In the genomic region with DNA sequence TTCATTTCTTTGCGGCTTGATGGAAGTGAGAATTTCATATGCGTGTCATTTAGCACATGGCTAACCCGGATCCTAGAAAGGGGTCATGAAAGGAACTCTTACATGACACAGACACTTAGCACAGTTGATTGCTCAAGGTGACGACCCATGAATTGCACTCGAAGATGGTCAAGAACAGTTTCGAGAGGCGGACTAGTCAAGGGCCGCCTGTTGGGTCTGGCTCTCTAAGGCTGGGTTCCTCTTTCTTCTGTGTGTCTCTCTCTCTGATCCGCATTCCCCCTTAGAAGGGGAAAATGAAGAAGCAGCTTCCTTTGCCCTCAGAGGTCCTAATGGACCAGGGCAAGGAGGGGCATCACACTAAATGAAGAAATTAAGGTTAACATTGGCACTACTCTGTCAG, we compare ENCODE assay signal across 25 mouse cellular contexts.
A peak's percentile ranks its signal among the peaks of the same experiment; 100 is the strongest.
DNase-seq lines count a peak whose midpoint lies in the region; ATAC-seq lines count a peak whose summit lies in the region.
"Had no signal": no experiment of that assay in that cellular context is flagged by ENCODE, and none has a peak within 500 bp of the region (broad histone marks: within the 10 kb centered on the region; RNA-seq: fewer than 3 reads in every experiment).

No protein-coding gene starts in this region.

- WGBS in hindbrain, embryonic 10.5 days: 88% methylated on average over 9 of the region's 9 CpGs
- 90% methylated on average over 9 of the region's 9 CpGs for WGBS in hindbrain, embryonic 16.5 days

- no peak for ATAC-seq in hindbrain, embryonic 16.5 days
- ATAC-seq in granulocyte monocyte progenitor cell, adult 5-6 weeks (replicated peaks; ENCODE audit: poor library complexity, severe bottlenecking): peak; percentile 81
- ATAC-seq: forebrain, embryonic 15.5 days; hindbrain, postnatal 0 days; inflammation-experienced regulatory T-cells, adult 6 months had no signal

- DNase-seq in hindbrain, embryonic 10.5 days (ENCODE audit: low spot score): no peak
- DNase-seq in A20 (ENCODE audit: low read depth, low spot score): peak; percentile 46
- no peak for DNase-seq in spleen, postnatal 14 days (ENCODE audit: low spot score in 2 of 2)
- DNase-seq in urinary bladder, postnatal 4 days (ENCODE audit: low spot score in 2 of 2): no peak
- DNase-seq: adrenal gland, adult 2 months; adrenal gland, postnatal 14 days; B cell, adult 2 months; cerebellum, adult 11 months; cerebellum, adult 2 months; cerebellum, adult 9-11 months; cerebellum, postnatal 25 days; embryo, embryonic 11 days; gastrocnemius, postnatal 25 days; heart, adult 2 months had no signal

- H3K27me3 ChIP-seq in hindbrain, embryonic 10.5 days (ENCODE audit: insufficient read depth, poor library complexity, severe bottlenecking): no peaks in the 10 kb centered on the region
- H3K27me3 ChIP-seq in hindbrain, embryonic 16.5 days (replicated peaks; ENCODE audit: control insufficient read depth, insufficient read depth, low read length): no peaks in the 10 kb centered on the region
- H3K27me3 ChIP-seq: forebrain, embryonic 12.5 days; forebrain, embryonic 15.5 days; hindbrain, embryonic 13.5 days had no signal

- H3K9me3 ChIP-seq in hindbrain, embryonic 10.5 days: no peaks in the 10 kb centered on the region
- no peaks in the 10 kb centered on the region for H3K9me3 ChIP-seq in hindbrain, embryonic 16.5 days (ENCODE audit: control insufficient read depth, low read length)
- H3K9me3 ChIP-seq: embryonic facial prominence, embryonic 10.5 days; embryonic facial prominence, embryonic 13.5 days; forebrain, embryonic 12.5 days; forebrain, embryonic 15.5 days; heart, embryonic 10.5 days; hindbrain, embryonic 13.5 days had no signal

- peaks cover 20% of the 10 kb centered on the region; the same call in 1 of the 2 replicates for H3K36me3 ChIP-seq in hindbrain, embryonic 10.5 days
- H3K36me3 ChIP-seq in hindbrain, embryonic 16.5 days (ENCODE audit: control insufficient read depth, insufficient read depth, low read length): peaks cover 11% of the 10 kb centered on the region
- H3K36me3 ChIP-seq: embryonic facial prominence, embryonic 13.5 days had no signal

- no peak overlapping the region for H3K4me2 ChIP-seq in hindbrain, embryonic 16.5 days (ENCODE audit: low read length)
- H3K4me2 ChIP-seq: embryonic facial prominence, embryonic 13.5 days; forebrain, embryonic 12.5 days; forebrain, embryonic 15.5 days; hindbrain, embryonic 13.5 days had no signal

- H3K4me1 ChIP-seq in hindbrain, embryonic 10.5 days (replicated peaks): peaks cover 3% of the 10 kb centered on the region; the same call in 1 of the 2 replicates
- no peaks in the 10 kb centered on the region for H3K4me1 ChIP-seq in hindbrain, embryonic 16.5 days (ENCODE audit: control insufficient read depth, insufficient read depth, low read depth, low read length)
- H3K4me1 ChIP-seq: embryonic facial prominence, embryonic 13.5 days; forebrain, embryonic 12.5 days; forebrain, embryonic 15.5 days; heart, embryonic 10.5 days had no signal

- H3K4me3 ChIP-seq in hindbrain, embryonic 10.5 days: no peak overlapping the region
- no peak overlapping the region for H3K4me3 ChIP-seq in hindbrain, embryonic 16.5 days (ENCODE audit: low read length)
- H3K4me3 ChIP-seq: embryonic facial prominence, embryonic 10.5 days; embryonic facial prominence, embryonic 13.5 days; erythroblast, embryonic 14.5 days; forebrain, embryonic 12.5 days; forebrain, embryonic 15.5 days; heart, adult 2 months; heart, embryonic 10.5 days; hindbrain, embryonic 13.5 days had no signal

- 0 out of 2 replicates have a peak overlapping the region, but pooled peaks have one; percentile 23 for H3K27ac ChIP-seq in hindbrain, embryonic 10.5 days
- no peak overlapping the region for H3K27ac ChIP-seq in hindbrain, embryonic 16.5 days (ENCODE audit: low read depth, low read length)
- H3K27ac ChIP-seq: embryonic facial prominence, embryonic 10.5 days; embryonic facial prominence, embryonic 13.5 days; forebrain, embryonic 12.5 days; forebrain, embryonic 15.5 days; heart, adult 2 months; heart, embryonic 10.5 days; hindbrain, embryonic 13.5 days; hindbrain, postnatal 0 days had no signal

- no peak overlapping the region for H3K9ac ChIP-seq in hindbrain, embryonic 16.5 days (ENCODE audit: low read depth, low read length)
- H3K9ac ChIP-seq: embryonic facial prominence, embryonic 13.5 days; forebrain, embryonic 12.5 days; forebrain, embryonic 15.5 days; hindbrain, embryonic 13.5 days had no signal
